Mouse (Mus musculus) liver, embryonic 15.5 days (tissue): ENCODE data around the gene Tspan5. TPM values are rescaled to one million over a fixed set of nuclear protein-coding genes. Genes with fewer than 3 reads are reported as not detected.

Experiments
- ATAC-seq: fragments of 200-750 bp; cut with Nextera tagmentation; 2 replicates; pipeline ENCODE4 v1.8.0; 2017; ENCODE audit warnings: moderate number of reproducible peaks, mild to moderate bottlenecking, moderate library complexity; ENCODE audit not compliant: insufficient read depth
- H3K27ac ChIP-seq: fragments of 300-500 bp; sonication (generic); replicated peaks from 2 replicates; pipeline ENCODE4 v1.5.1; 2015; ENCODE audit warnings: mild to moderate bottlenecking, inconsistent platforms
- H3K27me3 ChIP-seq: fragments of 300-500 bp; sonication (generic); 2 replicates; pipeline ENCODE4 v1.6.1; 2015; ENCODE audit warnings: mild to moderate bottlenecking, inconsistent platforms
- H3K36me3 ChIP-seq: fragments of 300-500 bp; sonication (generic); replicated peaks from 2 replicates; pipeline ENCODE4 v1.6.1; 2015; ENCODE audit warnings: moderate library complexity, mild to moderate bottlenecking, inconsistent platforms
- H3K4me1 ChIP-seq: fragments of 300-500 bp; sonication (generic); replicated peaks from 2 replicates; pipeline ENCODE4 v1.6.1; 2015; ENCODE audit warnings: inconsistent platforms
- H3K4me2 ChIP-seq: fragments of 300-500 bp; sonication (generic); 2 replicates; pipeline ENCODE4 v1.6.1; 2015; ENCODE audit warnings: moderate library complexity, mild to moderate bottlenecking, inconsistent platforms
- H3K4me3 ChIP-seq: fragments of 300-500 bp; sonication (generic); replicated peaks from 2 replicates; pipeline ENCODE4 v1.5.1; 2015; ENCODE audit warnings: mild to moderate bottlenecking, inconsistent platforms
- H3K9ac ChIP-seq: fragments of 300-500 bp; sonication (generic); 2 replicates; pipeline ENCODE4 v1.6.1; 2015; ENCODE audit warnings: moderate library complexity, mild to moderate bottlenecking, inconsistent platforms
- H3K9me3 ChIP-seq: fragments of 300-500 bp; sonication (generic); replicated peaks from 2 replicates; pipeline ENCODE4 v1.6.1; 2016; ENCODE audit warnings: inconsistent platforms
- WGBS: fragments of 180-500 bp; shearing (Covaris S2); methylation state at CpG from one replicate; pipeline ENCODE4 v1.1.7; 2015; ENCODE audit warnings: mixed read lengths; ENCODE audit not compliant: insufficient replicate concordance; 5-methylcytosine and 5-hydroxymethylcytosine counted together
- polyA plus RNA-seq: library from polyadenylated mRNA; unstranded; fragments of >200 nt; fragmentation: Nextera tagmentation; extraction: Ambion mirVana; gene quantifications from 2 replicates; pipeline ENCODE4 v1.2.1, GENCODE M21; 2015

Gene Tspan5
- polyA plus RNA-seq, 1 experiment from 2014 or later = 3.4 TPM

- no peaks in the 10 kb centered on the region for H3K36me3 ChIP-seq
- H3K27ac ChIP-seq = no peak overlapping the region
- 56% methylated on average over 5 of the region's 5 CpGs for WGBS
- H3K4me2 ChIP-seq = no peak overlapping the region
- H3K9ac ChIP-seq = no peak overlapping the region
- H3K27me3 ChIP-seq = no peaks in the 10 kb centered on the region
- no peaks in the 10 kb centered on the region for H3K4me1 ChIP-seq
- H3K9me3 ChIP-seq = no peaks in the 10 kb centered on the region
- H3K4me3 ChIP-seq = no peak overlapping the region
- no peak for ATAC-seq
These were observed 12.3 kb downstream of the Tspan5 start for GRCm38 (mm10) chr3:138754328-138754727.

- no peaks in the 10 kb centered on the region for H3K27me3 ChIP-seq
- no peaks in the 10 kb centered on the region for H3K9me3 ChIP-seq
- H3K27ac ChIP-seq = no peak overlapping the region
- H3K9ac ChIP-seq = no peak overlapping the region
- no peak overlapping the region for H3K4me2 ChIP-seq
- no peak for ATAC-seq
- 55% methylated on average over 2 of the region's 2 CpGs for WGBS
- H3K4me1 ChIP-seq = no peaks in the 10 kb centered on the region
- no peaks in the 10 kb centered on the region for H3K36me3 ChIP-seq
- no peak overlapping the region for H3K4me3 ChIP-seq
These were observed 15.3 kb downstream of the Tspan5 start for GRCm38 (mm10) chr3:138757283-138757682.

- H3K9me3 ChIP-seq = no peaks in the 10 kb centered on the region
- no peaks in the 10 kb centered on the region for H3K4me1 ChIP-seq
- H3K36me3 ChIP-seq = no peaks in the 10 kb centered on the region
- no peak overlapping the region for H3K4me3 ChIP-seq
- no peaks in the 10 kb centered on the region for H3K27me3 ChIP-seq
- no peak overlapping the region for H3K27ac ChIP-seq
- no peak overlapping the region for H3K9ac ChIP-seq
- no peak overlapping the region for H3K4me2 ChIP-seq
- WGBS = 68% methylated on average over 9 of the region's 9 CpGs
- no peak for ATAC-seq
These were observed 18.1 kb downstream of the Tspan5 start for GRCm38 (mm10) chr3:138759968-138760684.

GRCm38 (mm10) chr3:138760685-138761119 is 18.7 kb downstream of the Tspan5 start:
- Histone ChIP-seq H3K9ac (no peak overlapping the region), H3K27me3 (no peaks in the 10 kb centered on the region), H3K4me3 (no peak overlapping the region), H3K4me2 (no peak overlapping the region), H3K36me3 (no peaks in the 10 kb centered on the region), H3K27ac (no peak overlapping the region), H3K4me1 (no peaks in the 10 kb centered on the region), H3K9me3 (no peaks in the 10 kb centered on the region)
- ATAC-seq = no peak
- 75% methylated on average over 11 of the region's 11 CpGs for WGBS

- 78% methylated on average over 13 of the region's 13 CpGs for WGBS
- Histone ChIP-seq H3K4me1 (no peaks in the 10 kb centered on the region), H3K9ac (no peak overlapping the region), H3K9me3 (no peaks in the 10 kb centered on the region), H3K4me3 (no peak overlapping the region), H3K27ac (no peak overlapping the region), H3K4me2 (no peak overlapping the region), H3K27me3 (no peaks in the 10 kb centered on the region), H3K36me3 (no peaks in the 10 kb centered on the region)
- ATAC-seq = no peak
These were observed 19.5 kb downstream of the Tspan5 start for GRCm38 (mm10) chr3:138761531-138761930.

- Histone ChIP-seq H3K4me3 (no peak overlapping the region), H3K4me2 (no peak overlapping the region), H3K9ac (no peak overlapping the region), H3K27me3 (no peaks in the 10 kb centered on the region), H3K27ac (no peak overlapping the region), H3K36me3 (no peaks in the 10 kb centered on the region), H3K4me1 (no peaks in the 10 kb centered on the region), H3K9me3 (no peaks in the 10 kb centered on the region)
- 69% methylated on average over 9 of the region's 9 CpGs for WGBS
- no peak for ATAC-seq
These were observed 21.9 kb downstream of the Tspan5 start for GRCm38 (mm10) chr3:138763941-138764340.

GRCm38 (mm10) chr3:138764782-138765181 is 22.8 kb downstream of the Tspan5 start:
- Histone ChIP-seq H3K4me2 (no peak overlapping the region), H3K27ac (no peak overlapping the region), H3K36me3 (no peaks in the 10 kb centered on the region), H3K9me3 (no peaks in the 10 kb centered on the region), H3K4me3 (no peak overlapping the region), H3K9ac (no peak overlapping the region), H3K4me1 (peaks cover 4% of the 10 kb centered on the region), H3K27me3 (no peaks in the 10 kb centered on the region)
- WGBS = 54% methylated on average over 3 of the region's 3 CpGs
- no peak for ATAC-seq

GRCm38 (mm10) chr3:138767034-138767433 is 25.0 kb downstream of the Tspan5 start:
- no peak overlapping the region for H3K4me2 ChIP-seq
- no peak overlapping the region for H3K9ac ChIP-seq
- H3K27me3 ChIP-seq = no peaks in the 10 kb centered on the region
- no peaks in the 10 kb centered on the region for H3K36me3 ChIP-seq
- H3K4me3 ChIP-seq = no peak overlapping the region
- H3K9me3 ChIP-seq = no peaks in the 10 kb centered on the region
- no peak for ATAC-seq
- H3K4me1 ChIP-seq = peaks cover 17% of the 10 kb centered on the region
- WGBS = 66% methylated on average over 8 of the region's 8 CpGs
- H3K27ac ChIP-seq = no peak overlapping the region

- no peak for ATAC-seq
- no peak overlapping the region for H3K27ac ChIP-seq
- peaks cover 17% of the 10 kb centered on the region for H3K4me1 ChIP-seq
- no peak overlapping the region for H3K4me2 ChIP-seq
- no peaks in the 10 kb centered on the region for H3K36me3 ChIP-seq
- H3K27me3 ChIP-seq = no peaks in the 10 kb centered on the region
- H3K9me3 ChIP-seq = no peaks in the 10 kb centered on the region
- H3K4me3 ChIP-seq = no peak overlapping the region
- H3K9ac ChIP-seq = no peak overlapping the region
- 71% methylated on average over 12 of the region's 12 CpGs for whole genome bisulfite sequencing
These were observed 26.6 kb downstream of the Tspan5 start for GRCm38 (mm10) chr3:138768541-138769093.

- no peak overlapping the region for H3K4me2 ChIP-seq
- H3K9me3 ChIP-seq = no peaks in the 10 kb centered on the region
- H3K4me1 ChIP-seq = peaks cover 17% of the 10 kb centered on the region
- WGBS = 70% methylated on average over 10 of the region's 10 CpGs
- H3K27me3 ChIP-seq = no peaks in the 10 kb centered on the region
- no peak overlapping the region for H3K4me3 ChIP-seq
- no peak for ATAC-seq
- H3K27ac ChIP-seq = no peak overlapping the region
- H3K36me3 ChIP-seq = no peaks in the 10 kb centered on the region
- H3K9ac ChIP-seq = no peak overlapping the region
These were observed 28.8 kb downstream of the Tspan5 start for GRCm38 (mm10) chr3:138770650-138771331.

GRCm38 (mm10) chr3:138771549-138772333 is 29.7 kb downstream of the Tspan5 start:
- Histone ChIP-seq H3K27ac (no peak overlapping the region), H3K4me1 (peaks cover 17% of the 10 kb centered on the region), H3K4me3 (no peak overlapping the region), H3K36me3 (no peaks in the 10 kb centered on the region), H3K27me3 (no peaks in the 10 kb centered on the region), H3K9me3 (no peaks in the 10 kb centered on the region), H3K9ac (no peak overlapping the region), H3K4me2 (no peak overlapping the region)
- peak; percentile 76 for ATAC-seq
- 55% methylated on average over 12 of the region's 12 CpGs for WGBS
